Mouse (Mus musculus): ENCODE measurements at regions not wholly inside any gene's neighbourhood (a gene's known extent, or its start where the extent isn't known, plus 50 kb on each side); places are given as distances from the start of the nearest gene placed in this dataset. TPM values are rescaled to one million over a fixed set of nuclear protein-coding genes. Genes with fewer than 3 reads are reported as not detected.
"Not testable (repeated sequence)": the region's sequence is repeated elsewhere in the genome, so short reads cannot be mapped to it uniquely, and the experiment has no call there.

DNA sequence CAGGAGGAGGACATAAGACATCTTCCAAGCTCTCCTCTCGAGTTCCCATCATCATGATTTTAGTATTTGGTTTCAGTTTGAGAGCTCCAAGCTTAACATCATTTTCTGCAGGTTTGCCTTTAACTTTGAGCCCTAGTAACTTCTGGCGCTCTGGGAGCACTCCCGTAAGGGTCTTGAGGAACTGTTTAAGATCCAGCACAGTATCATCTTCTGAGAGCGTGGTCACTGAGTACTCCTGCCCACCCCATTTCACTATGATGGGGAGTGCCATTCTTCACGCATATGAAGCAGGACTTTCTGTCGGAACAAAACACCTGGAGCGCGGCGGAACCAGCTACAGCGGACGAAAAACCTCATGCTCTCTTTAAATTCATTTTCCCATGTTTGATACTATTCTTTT lies 116.2 kb upstream of the Egfr start:
- DNase-seq (ENCODE audit: extremely low spot score in 1 of 2, low spot score in 2 of 2); intact Hi-C loops (cut with DNase I): not testable (repeated sequence)

DNA sequence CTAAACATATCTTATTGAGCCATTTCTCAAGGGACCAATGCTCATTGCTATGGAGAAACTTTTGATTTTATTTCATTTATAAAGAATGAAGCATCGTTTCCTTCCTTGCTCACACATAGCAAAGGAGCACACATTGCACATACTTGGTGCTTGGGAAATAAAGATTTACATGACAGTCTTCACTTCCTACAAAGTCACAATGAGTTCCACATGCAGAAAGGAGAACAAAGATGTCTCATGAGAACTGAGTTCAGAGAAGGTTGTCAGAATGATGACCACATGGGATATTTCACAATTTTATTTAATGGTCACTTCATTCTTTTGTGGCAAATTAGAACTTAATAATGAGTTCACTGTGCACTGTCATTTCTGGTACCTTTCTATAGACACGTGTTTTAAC lies 114.3 kb upstream of the Egfr start:
- intact Hi-C loops (cut with DNase I): no loop called here
- DNase-seq (ENCODE audit: extremely low spot score in 1 of 2, low spot score in 2 of 2): no peak

- intact Hi-C loops (cut with DNase I): no loop called here
- DNase-seq (ENCODE audit: extremely low spot score in 1 of 2, low spot score in 2 of 2): no peak
These were observed 113.7 kb upstream of the Egfr start for GRCm38 (mm10) chr11:16638349-16638748.

DNA sequence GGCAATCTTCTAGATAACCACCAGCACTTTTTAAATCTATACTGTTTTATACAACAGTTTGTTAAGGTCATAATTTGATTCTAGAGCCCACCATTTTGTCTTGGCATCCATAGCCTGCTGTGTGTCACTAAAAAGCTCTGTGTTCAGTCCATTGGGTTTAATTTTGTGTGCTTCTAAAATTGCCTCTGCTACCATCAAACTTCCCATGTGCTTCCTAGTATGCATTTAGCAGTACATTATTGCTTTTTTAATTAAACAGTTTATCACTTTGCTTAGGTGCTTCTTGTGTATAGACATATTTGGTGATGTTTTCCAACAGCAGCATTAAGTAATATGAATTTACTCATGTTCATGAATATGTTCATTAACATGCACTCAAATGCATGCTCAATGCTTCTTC lies 102.4 kb upstream of the Egfr start:
- DNase-seq (ENCODE audit: extremely low spot score in 1 of 2, low spot score in 2 of 2): no peak
- intact Hi-C loops (cut with DNase I): no loop called here

DNA sequence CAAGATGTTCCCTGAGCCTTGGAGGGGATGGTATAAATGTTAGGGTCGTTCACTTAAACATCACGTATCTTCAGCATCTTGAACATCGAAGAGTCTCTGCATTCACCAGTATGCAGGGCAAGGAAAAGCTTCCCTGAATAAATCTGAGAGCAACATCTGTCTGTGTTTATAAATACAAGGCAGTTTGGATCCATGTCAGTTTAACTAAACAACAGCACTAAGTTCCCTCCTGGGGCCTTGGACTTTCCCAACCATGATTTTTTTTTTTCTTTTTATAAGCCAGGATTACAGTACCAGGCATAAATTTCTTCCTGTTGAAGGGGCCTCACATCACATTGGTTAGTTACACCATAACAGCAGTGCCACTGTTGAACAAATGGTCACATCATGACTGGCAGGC lies 88.2 kb upstream of the Egfr start:
- intact Hi-C loops (cut with DNase I): no loop called here
- DNase-seq (ENCODE audit: extremely low spot score in 1 of 2, low spot score in 2 of 2): no peak

DNA sequence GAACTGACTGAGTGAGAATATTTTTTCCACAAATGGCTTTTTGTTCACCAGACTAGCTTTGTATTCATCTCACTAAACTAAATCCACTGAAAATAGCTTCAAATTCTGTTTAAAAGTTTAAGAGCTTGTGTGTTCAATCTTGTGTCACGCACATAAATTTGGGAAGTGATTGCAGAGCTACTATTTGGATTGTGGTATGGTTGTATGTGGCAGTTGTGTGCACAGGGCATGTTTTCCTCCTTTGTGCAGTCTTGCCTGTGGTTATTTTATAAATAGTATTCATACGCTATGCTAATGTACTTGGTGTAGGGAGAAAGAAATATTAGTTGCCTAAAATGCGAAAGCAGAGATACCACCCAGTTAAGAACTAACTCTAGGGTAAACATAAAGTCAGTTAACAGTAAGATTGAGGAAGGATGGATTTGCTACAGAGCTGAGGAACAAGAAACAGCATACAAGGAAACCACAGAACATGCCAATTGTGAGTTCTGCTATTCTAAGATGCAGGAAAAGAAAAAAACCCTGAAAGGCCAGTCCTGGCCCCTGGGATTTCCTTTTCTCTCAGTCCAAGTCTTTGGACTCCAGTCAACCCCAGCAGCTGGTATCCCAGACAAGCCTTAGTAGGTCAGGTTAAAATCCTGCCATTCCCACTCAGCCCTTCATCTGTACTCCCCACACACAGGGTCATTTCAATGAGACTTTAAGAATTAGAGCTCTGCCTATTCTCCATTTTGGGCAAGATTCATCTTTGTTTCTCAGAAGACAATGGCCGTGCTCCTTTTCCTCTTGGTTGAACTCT lies 82.4 kb upstream of the Egfr start:
- DNase-seq (ENCODE audit: extremely low spot score in 1 of 2, low spot score in 2 of 2): peak; percentile 20 to 40
- intact Hi-C loops (cut with DNase I): no loop called here

- intact Hi-C loops (cut with DNase I): no loop called here
- no peak for DNase-seq (ENCODE audit: extremely low spot score in 1 of 2, low spot score in 2 of 2)
These were observed 81.7 kb upstream of the Egfr start for GRCm38 (mm10) chr11:16670282-16670681.

- intact Hi-C loops (cut with DNase I); DNase-seq (ENCODE audit: extremely low spot score in 1 of 2, low spot score in 2 of 2): not testable (repeated sequence)
These were observed 76.1 kb upstream of the Egfr start for GRCm38 (mm10) chr11:16675951-16676350.

- no peak for DNase-seq (ENCODE audit: extremely low spot score in 1 of 2, low spot score in 2 of 2)
- intact Hi-C loops (cut with DNase I): no loop called here
These were observed 68.5 kb upstream of the Egfr start for GRCm38 (mm10) chr11:16683538-16683937.

GRCm38 (mm10) chr11:16695596-16695995 lies 56.4 kb upstream of the Egfr start:
- intact Hi-C loops (cut with DNase I): no loop called here
- no peak for DNase-seq (ENCODE audit: extremely low spot score in 1 of 2, low spot score in 2 of 2)

GRCm38 (mm10) chr11:16696787-16697186 lies 55.2 kb upstream of the Egfr start:
- DNase-seq (ENCODE audit: extremely low spot score in 1 of 2, low spot score in 2 of 2): no peak
- intact Hi-C loops (cut with DNase I): no loop called here

GRCm38 (mm10) chr11:16701826-16702225 lies 50.2 kb upstream of the Egfr start:
- intact Hi-C loops (cut with DNase I): no loop called here

More at GRCm38 (mm10) chr11:16701826-16702225, 50.2 kb upstream of the Egfr start:
- DNase-seq (ENCODE audit: extremely low spot score in 1 of 2, low spot score in 2 of 2): no peak

Small RNA genes lying in the stretch of these regions (microRNA-seq; reads per million reads assigned to microRNA genes)
- gene Gm24714: not detected
